32 mouse cellular contexts compared by ENCODE assay signal in the genomic region with DNA sequence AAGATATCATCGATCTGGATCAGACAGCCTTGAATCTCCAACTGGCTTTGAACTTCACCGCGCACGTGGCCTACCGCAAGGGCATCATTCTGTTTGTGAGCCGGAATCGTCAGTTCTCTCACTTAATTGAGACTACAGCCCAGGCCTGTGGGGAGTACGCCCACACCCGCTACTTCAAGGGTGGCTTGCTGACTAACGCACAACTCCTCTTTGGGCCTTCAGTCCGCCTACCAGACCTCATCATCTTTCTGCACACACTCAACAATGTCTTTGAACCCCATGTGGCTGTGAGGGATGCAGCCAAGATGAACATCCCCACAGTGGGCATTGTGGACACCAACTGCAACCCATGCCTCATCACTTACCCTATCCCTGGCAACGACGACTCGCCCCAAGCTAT. TPM values are rescaled to one million over a fixed set of nuclear protein-coding genes. Genes with fewer than 3 reads are reported as not detected.
DNase-seq lines count a peak whose midpoint lies in the region; ATAC-seq and TF ChIP-seq lines count a peak whose summit lies in the region.
"Had no signal": no experiment of that assay in that cellular context is flagged by ENCODE, and none has a peak within 500 bp of the region (broad histone marks: within the 10 kb centered on the region; RNA-seq: fewer than 3 reads in every experiment).

No protein-coding gene starts in this region.

- no peak overlapping the region for H3K9ac ChIP-seq in limb, embryonic 12.5 days (replicated peaks)
- H3K9ac ChIP-seq in liver, postnatal 0 days (replicated peaks) = no peak overlapping the region

- ATAC-seq in limb, embryonic 12.5 days (ENCODE audit: insufficient number of reproducible peaks, insufficient read depth, low FRiP score, low TSS enrichment, low read depth) = no peak
- no peak for ATAC-seq in liver, postnatal 0 days
- ATAC-seq: CD4-positive, CD25-positive, alpha-beta regulatory T cell, adult 4 months; hindbrain, postnatal 0 days; intestine, embryonic 15.5 days had no signal

- no peak overlapping the region for H3K27ac ChIP-seq in limb, embryonic 12.5 days
- H3K27ac ChIP-seq in limb, embryonic 10.5 days = no peak overlapping the region
- H3K27ac ChIP-seq in liver, postnatal 0 days (ENCODE audit: low read depth) = no peak overlapping the region
- H3K27ac ChIP-seq: hindbrain, embryonic 12.5 days; hindbrain, postnatal 0 days; intestine, embryonic 15.5 days; neural tube, embryonic 13.5 days had no signal

- TF ChIP-seq EP300 in liver, postnatal 0 days (IDR thresholded peaks at IDR 0.05; ENCODE audit: low read depth) = no peak

- 0 out of 2 replicates have a peak overlapping the region, but pooled peaks have one; percentile 84 for H3K4me2 ChIP-seq in limb, embryonic 12.5 days
- no peak overlapping the region for H3K4me2 ChIP-seq in liver, postnatal 0 days (ENCODE audit: low read depth, low read length)

- peaks cover 12% of the 10 kb centered on the region; the same call in 1 of the 2 replicates for H3K27me3 ChIP-seq in limb, embryonic 12.5 days
- peaks cover 15% of the 10 kb centered on the region for H3K27me3 ChIP-seq in limb, embryonic 10.5 days (ENCODE audit: low read depth, poor library complexity, severe bottlenecking)
- H3K27me3 ChIP-seq in liver, postnatal 0 days (ENCODE audit: insufficient read depth, low read length) = peaks cover 3% of the 10 kb centered on the region; the same call in 1 of the 2 replicates
- H3K27me3 ChIP-seq: intestine, embryonic 15.5 days had no signal

- H3K4me1 ChIP-seq in limb, embryonic 12.5 days (replicated peaks) = peaks cover 15% of the 10 kb centered on the region
- peaks cover 28% of the 10 kb centered on the region for H3K4me1 ChIP-seq in limb, embryonic 10.5 days
- H3K4me1 ChIP-seq in liver, postnatal 0 days (ENCODE audit: insufficient read depth) = peaks cover 16% of the 10 kb centered on the region

- DNase-seq in limb, embryonic 10.5 days (ENCODE audit: low spot score) = no peak
- peak; percentile 18 to 20 for DNase-seq in right cerebral cortex, postnatal 10 days (ENCODE audit: low spot score in 2 of 2)
- DNase-seq in right cerebral cortex, postnatal 4 days = no peak
- DNase-seq in ZHBTc4 (ENCODE audit: low read depth, low spot score) = peak; percentile 24
- DNase-seq in liver, postnatal 0 days = no peak
- DNase-seq in spleen, postnatal 10 days (ENCODE audit: low spot score in 2 of 2) = no peak
- DNase-seq: adrenal gland, postnatal 14 days; cerebellum, adult 11 months; cerebellum, adult 9-10 months; embryo, embryonic 11 days; gastrocnemius, postnatal 14 days; heart, postnatal 36 days; kidney, adult 8-10 months; kidney, postnatal 10 days; layer of hippocampus, postnatal 36 days; lung, postnatal 36 days; midbrain, embryonic 14.5 days; right cerebral cortex, postnatal 14 days; thymus, adult 2 months; thymus, postnatal 4 days had no signal

- WGBS in limb, embryonic 12.5 days = 96% methylated on average over 14 of the region's 14 CpGs
- 97% methylated on average over 14 of the region's 14 CpGs for WGBS in limb, embryonic 10.5 days
- WGBS in liver, postnatal 0 days (ENCODE audit: insufficient replicate concordance) = 95% methylated on average over 14 of the region's 14 CpGs

- no peak for TF ChIP-seq CTCF in liver, postnatal 0 days (IDR thresholded peaks at IDR 0.05; ENCODE audit: low read depth)

- H3K9me3 ChIP-seq in limb, embryonic 12.5 days = 0 out of 2 replicates have a peak, but pooled peaks cover 11% of the 10 kb centered on the region
- H3K9me3 ChIP-seq in limb, embryonic 10.5 days (replicated peaks) = no peaks in the 10 kb centered on the region
- no peaks in the 10 kb centered on the region for H3K9me3 ChIP-seq in liver, postnatal 0 days (ENCODE audit: low read length)
- H3K9me3 ChIP-seq: hindbrain, embryonic 12.5 days had no signal

- H3K36me3 ChIP-seq in limb, embryonic 12.5 days = peaks cover 45% of the 10 kb centered on the region
- peaks cover 49% of the 10 kb centered on the region for H3K36me3 ChIP-seq in limb, embryonic 10.5 days
- peaks cover 14% of the 10 kb centered on the region for H3K36me3 ChIP-seq in liver, postnatal 0 days (replicated peaks; ENCODE audit: insufficient read depth, low read length)

- no peak overlapping the region for H3K4me3 ChIP-seq in limb, embryonic 12.5 days (replicated peaks)
- H3K4me3 ChIP-seq in limb, embryonic 10.5 days = no peak overlapping the region
- H3K4me3 ChIP-seq in liver, postnatal 0 days (ENCODE audit: low read depth, low read length) = no peak overlapping the region

RNA-seq across cellular contexts. Expression of gene Mrps2, which starts 1.6 kb away (rescaled TPM):
- 58.7 and 66.4 TPM in 2 replicates for polyA plus RNA-seq in limb, embryonic 12.5 days (2016; fragmentation: Nextera tagmentation; extraction: Ambion mirVana)
- 70.3 and 75.9 TPM in 2 replicates for polyA plus RNA-seq in limb, embryonic 10.5 days (2016; fragmentation: Nextera tagmentation; extraction: Ambion mirVana)
- polyA plus RNA-seq in liver, postnatal 0 days (2015; fragmentation: Nextera tagmentation; extraction: Ambion mirVana) = 24.9 and 26.5 TPM in 2 replicates

RNA-seq across cellular contexts. Expression of gene 1700007K13Rik, which starts 3.3 kb away (rescaled TPM):
- 0.70 and 0.73 TPM in 2 replicates for polyA plus RNA-seq in limb, embryonic 12.5 days (2016; fragmentation: Nextera tagmentation; extraction: Ambion mirVana)
- 0.25 and 0.61 TPM in 2 replicates for polyA plus RNA-seq in limb, embryonic 10.5 days (2016; fragmentation: Nextera tagmentation; extraction: Ambion mirVana)
- not detected in 2 replicates for polyA plus RNA-seq in liver, postnatal 0 days (2015; fragmentation: Nextera tagmentation; extraction: Ambion mirVana)
- polyA plus RNA-seq: CD4-positive, CD25-positive, alpha-beta regulatory T cell, adult 4 months; erythroblast, embryonic 14.5 days; intestine, embryonic 15.5 days; large intestine, adult 2 months; liver, embryonic 16.5 days; thymus, adult 2 months had no signal

RNA-seq across cellular contexts. Expression of gene Ppp1r26, which starts 22.9 kb away (rescaled TPM):
- 8.6 and 8.8 TPM in 2 replicates for polyA plus RNA-seq in limb, embryonic 12.5 days (2016; fragmentation: Nextera tagmentation; extraction: Ambion mirVana)
- polyA plus RNA-seq in limb, embryonic 10.5 days (2016; fragmentation: Nextera tagmentation; extraction: Ambion mirVana) = 4.2 and 6.3 TPM in 2 replicates
- polyA plus RNA-seq in liver, postnatal 0 days (2015; fragmentation: Nextera tagmentation; extraction: Ambion mirVana) = 0.02 and 0.05 TPM in 2 replicates
- polyA plus RNA-seq: CD4-positive, CD25-positive, alpha-beta regulatory T cell, adult 4 months; erythroblast, embryonic 14.5 days had no signal

RNA-seq across cellular contexts. Expression of gene Gbgt1, which starts 27.2 kb away (rescaled TPM):
- polyA plus RNA-seq in limb, embryonic 12.5 days (2016; fragmentation: Nextera tagmentation; extraction: Ambion mirVana) = 0.25 TPM in 1 of 2 replicates, not detected in the other
- not detected in 2 replicates for polyA plus RNA-seq in limb, embryonic 10.5 days (2016; fragmentation: Nextera tagmentation; extraction: Ambion mirVana)
- polyA plus RNA-seq in liver, postnatal 0 days (2015; fragmentation: Nextera tagmentation; extraction: Ambion mirVana) = 0.56 and 0.64 TPM in 2 replicates
- polyA plus RNA-seq: CD4-positive, CD25-positive, alpha-beta regulatory T cell, adult 4 months; erythroblast, embryonic 14.5 days; limb, embryonic 11.5 days had no signal

RNA-seq across cellular contexts. Expression of gene Gm10134, which starts 36.4 kb away (rescaled TPM):
- polyA plus RNA-seq in limb, embryonic 12.5 days (2016; fragmentation: Nextera tagmentation; extraction: Ambion mirVana) = 0.69 and 0.89 TPM in 2 replicates
- not detected in 2 replicates for polyA plus RNA-seq in limb, embryonic 10.5 days (2016; fragmentation: Nextera tagmentation; extraction: Ambion mirVana)
- 1.5 and 1.9 TPM in 2 replicates for polyA plus RNA-seq in liver, postnatal 0 days (2015; fragmentation: Nextera tagmentation; extraction: Ambion mirVana)
- polyA plus RNA-seq: CD4-positive, CD25-positive, alpha-beta regulatory T cell, adult 4 months; erythroblast, embryonic 14.5 days; forebrain, embryonic 11.5 days; heart, embryonic 11.5 days; limb, embryonic 11.5 days had no signal

Comparison
In these comparisons a context has a peak if more than half of its experiments do, and no peak if none do; other contexts are left out.
1. DNase-seq: peak in right cerebral cortex, postnatal 10 days (2 of 2) and ZHBTc4 (single experiment); none in limb, embryonic 10.5 days (single experiment), right cerebral cortex, postnatal 4 days (single experiment), liver, postnatal 0 days (single experiment) and spleen, postnatal 10 days (0 of 2).